Mouse (Mus musculus) spleen, adult 2 months (tissue): ENCODE measurements around the gene Zbtb16.

Experiments used
- CTCF ChIP-seq: fragments of 200-500 bp; IDR thresholded peaks from 2 replicates; pipeline ENCODE4 v1.5.1; 2011; ENCODE audit warnings: mild to moderate bottlenecking, inconsistent platforms; ENCODE audit not compliant: insufficient read depth, insufficient read length, insufficient replicate concordance; ENCODE audit errors: extremely low read depth
- POLR2A ChIP-seq: fragments of 200-500 bp; IDR thresholded peaks from 2 replicates; pipeline ENCODE4 v1.6.1; 2011; ENCODE audit warnings: low read depth, low read length, inconsistent platforms

- no peak for TF ChIP-seq POLR2A
- no peak for TF ChIP-seq CTCF
Observed at GRCm38 (mm10) chr9:48812352-48812751, 23.7 kb downstream of the Zbtb16 start.
